Mouse (Mus musculus) activated CD4-positive, CD25-positive, alpha-beta regulatory T cell, adult 4 months (primary cell): ENCODE data around the gene Paqr5. TPM values are rescaled to one million over a fixed set of nuclear protein-coding genes. Genes with fewer than 3 reads are reported as not detected.

ENCODE experiments used
- ATAC-seq: one replicate; pipeline ENCODE4 v1.8.0; 2017
- polyA plus RNA-seq, 2 experiments: library from polyadenylated mRNA; unstranded; fragments of 100-300 nt; shearing (Covaris generic); gene quantifications; one replicate each; pipeline ENCODE4 v1.2.1; 2017

Paqr5 gene
- polyA plus RNA-seq, 2 experiments from 2014 or later, result 0.26 TPM; not detected in 1

DNA sequence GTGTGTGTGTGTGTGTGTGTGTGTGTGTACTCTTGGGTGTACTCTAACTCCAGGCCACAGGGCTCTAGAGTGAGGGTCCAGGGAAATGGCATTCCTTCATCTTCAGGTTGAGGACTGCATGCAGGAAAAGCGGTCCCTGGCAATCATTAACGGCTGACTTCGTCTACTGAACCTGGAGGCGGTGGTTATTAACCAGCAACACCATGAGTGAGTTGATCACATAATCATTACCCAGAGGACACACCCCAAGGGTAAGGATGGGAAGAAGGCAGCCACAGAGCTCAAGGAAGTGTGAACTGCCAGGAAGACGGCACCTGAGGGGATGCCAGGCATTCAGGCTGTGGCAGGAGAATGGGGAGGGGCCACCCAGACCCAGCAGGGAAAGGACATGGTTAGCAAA lies 18.3 kb downstream of the Paqr5 start:
- ATAC-seq, result no peak

DNA sequence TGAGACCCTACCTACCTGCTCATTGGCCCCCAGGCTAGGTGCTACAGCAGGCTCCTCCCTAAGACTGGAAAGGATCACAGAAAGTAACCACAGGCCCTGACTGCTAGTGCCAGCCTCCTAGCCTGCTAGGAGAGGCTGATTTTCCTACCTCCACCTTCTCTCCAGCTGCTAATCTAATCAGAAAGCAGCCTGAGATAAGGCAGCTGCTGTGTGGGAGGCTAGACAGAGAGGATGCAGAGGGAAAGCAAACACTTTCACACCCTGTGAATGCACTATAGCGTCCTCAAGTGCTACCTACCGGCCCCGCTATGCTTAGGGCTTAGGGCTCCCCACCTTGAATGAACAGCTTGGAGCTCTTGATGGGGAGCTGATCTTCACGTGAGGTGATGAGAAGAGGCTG lies 19.6 kb downstream of the Paqr5 start:
- no peak for ATAC-seq

DNA sequence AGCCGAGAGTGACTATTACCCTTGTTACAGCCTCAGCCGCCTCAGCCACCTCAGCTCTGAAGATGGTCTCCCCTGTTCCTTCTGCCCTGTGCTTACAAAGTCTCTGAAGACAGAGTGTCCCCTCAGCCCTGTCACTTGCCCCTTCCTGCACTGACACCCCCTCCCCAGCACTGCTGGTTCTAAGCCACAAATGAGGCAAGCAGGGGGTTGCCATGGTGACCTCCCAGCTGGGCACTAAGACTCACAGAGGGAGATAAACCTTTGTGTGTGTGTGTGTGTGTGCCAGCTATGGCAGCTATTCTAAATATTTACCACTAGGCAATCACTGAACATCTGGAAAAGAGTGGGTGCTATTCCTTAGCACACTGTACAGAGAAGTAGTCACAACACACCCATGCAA lies 23.0 kb downstream of the Paqr5 start:
- ATAC-seq, result no peak

DNA sequence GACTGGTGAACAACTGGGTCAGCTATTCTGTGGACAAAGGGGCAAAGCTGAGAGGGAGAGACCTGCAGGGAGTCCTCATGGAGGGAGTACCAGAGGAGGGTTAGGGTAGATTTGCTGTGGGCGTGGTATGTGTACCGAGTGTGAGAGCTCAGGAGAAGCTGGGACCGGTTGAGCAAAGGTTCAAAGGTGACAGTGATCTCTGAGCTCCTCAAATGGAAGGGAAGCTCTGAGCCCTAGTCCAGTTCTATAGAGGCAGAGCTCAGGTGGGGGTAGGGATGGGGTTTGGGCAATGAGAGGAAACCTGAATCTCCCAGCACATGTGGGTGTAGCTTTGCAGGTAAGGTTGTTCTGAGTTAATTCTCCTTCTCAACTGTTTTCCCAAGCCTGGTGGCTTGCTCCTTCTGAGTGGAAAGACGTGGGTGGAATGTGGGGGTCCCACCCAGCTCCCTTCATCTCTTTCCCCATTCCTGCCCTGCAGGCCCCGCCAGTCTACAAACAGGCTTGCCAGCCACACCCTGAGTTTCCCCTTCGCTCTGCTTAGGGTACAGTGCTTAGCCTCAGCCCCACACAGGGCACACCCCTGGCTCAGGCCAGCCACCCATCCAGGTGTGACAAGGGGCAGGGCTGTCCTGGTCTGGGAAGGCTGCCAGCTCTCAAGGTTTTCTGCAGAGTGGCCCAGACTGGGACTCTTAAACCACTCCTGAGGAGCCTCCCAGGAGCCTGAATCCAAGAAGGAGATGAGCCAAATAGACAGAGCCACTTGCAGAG lies 26.8 kb downstream of the Paqr5 start:
- ATAC-seq, result no peak

DNA sequence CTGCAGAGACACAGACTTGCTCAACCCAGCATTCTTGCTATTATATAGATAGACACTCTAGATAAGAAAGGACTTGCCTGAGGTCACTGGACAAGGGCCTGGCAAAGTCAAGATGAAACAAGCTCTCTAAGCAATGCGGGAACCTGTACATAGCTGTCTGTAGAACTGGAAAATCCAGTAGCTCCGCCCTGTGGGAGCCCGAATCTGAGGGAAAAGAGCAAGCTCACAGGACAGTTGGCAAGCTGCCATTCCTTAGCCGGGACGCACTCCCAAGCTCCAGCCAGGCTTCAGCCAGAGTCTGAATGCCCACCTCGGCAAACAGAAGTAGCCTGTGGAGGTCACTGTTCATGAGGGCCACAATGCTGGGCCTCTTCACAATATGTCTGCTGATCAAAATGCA lies 28.8 kb downstream of the Paqr5 start:
- ATAC-seq, result no peak

DNA sequence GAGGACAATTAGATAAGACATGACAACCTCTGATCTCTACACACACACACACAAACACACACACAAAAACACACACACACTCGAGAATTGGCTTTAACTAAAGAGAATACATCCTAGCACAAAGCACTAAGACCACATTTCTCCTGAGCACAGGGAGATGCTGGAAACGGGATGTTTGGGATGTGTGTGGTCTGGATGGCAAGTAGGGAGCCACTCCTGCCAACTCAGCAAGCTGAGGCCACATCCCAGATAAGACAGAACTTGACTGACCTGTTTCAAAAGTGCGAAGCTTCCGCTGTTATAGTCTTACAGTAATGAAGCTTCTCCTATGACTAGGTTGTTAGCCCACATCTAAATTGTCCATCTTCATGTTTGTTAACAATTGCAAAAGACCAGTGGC lies 35.5 kb downstream of the Paqr5 start:
- no peak for ATAC-seq

DNA sequence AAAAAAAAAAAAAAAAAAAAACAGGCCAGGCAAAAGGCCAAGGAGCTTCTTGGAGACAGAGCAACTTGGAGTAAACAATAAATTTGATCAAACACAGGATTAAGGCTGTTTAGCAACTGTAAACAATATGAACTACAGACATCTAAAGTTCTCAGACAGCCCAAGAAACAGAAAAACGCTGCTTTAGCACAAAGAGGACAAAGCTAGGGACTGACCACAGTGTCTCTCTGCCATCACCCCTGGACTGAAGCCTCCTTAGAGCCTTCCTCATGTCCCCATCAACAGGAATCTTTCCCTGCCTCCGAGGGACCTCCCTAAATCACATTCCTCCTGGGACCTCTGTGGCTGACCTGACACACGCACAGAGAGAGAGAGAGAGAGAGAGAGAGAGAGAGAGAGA lies 35.9 kb downstream of the Paqr5 start:
- no peak for ATAC-seq

DNA sequence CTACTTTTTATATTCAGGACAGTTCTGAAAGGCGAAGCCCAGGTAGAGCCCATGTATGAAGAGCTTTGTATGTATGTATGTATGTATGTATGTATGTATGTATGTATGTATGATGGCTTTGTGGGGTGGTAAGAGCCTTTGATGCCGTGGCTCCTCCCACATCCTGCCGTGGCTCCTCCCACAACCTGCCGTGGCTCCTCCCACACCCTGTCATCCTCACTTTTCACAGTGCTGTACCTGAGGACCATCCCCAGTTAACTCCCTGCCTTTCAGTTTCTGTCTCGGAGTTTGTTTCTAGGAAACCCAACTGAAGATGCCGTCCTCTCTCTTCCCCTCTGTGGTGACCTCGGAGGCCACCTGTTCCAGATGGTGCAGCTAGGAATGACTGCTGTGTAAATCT lies 40.6 kb downstream of the Paqr5 start:
- peak; percentile 27 for ATAC-seq

DNA sequence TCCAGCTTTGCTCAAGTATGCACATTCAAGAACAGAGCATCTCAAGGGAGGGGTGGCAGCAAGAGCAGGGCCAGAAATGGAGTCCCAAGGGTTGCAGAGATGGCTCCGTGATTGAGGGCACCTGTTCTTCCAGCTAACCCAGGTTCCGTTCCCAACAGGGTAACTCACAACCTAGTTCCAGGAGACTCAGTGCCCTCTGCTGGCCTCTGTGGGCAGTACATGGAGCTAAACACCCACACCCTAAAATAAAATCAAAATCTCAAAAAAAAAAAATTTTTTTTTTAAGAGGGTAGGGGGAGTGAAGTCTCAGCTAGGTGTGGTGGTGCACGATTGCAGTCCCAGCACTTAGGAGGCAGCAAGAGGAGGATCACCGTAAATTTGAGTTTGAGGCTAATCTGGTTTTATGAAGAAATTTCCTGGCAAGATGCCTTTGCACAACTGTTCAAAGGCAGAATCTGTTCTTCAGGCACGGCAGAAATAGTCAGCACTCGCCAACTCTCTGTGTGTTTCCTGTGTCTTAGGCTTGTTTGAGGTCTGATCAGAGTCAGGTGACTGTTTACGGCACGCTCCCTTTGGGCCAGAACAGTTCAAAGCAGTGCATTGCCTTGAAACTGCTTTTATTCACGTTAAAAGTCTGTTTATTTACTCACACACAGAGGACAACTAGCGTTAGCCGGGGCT lies 41.3 kb downstream of the Paqr5 start:
- peak; percentile 53 for ATAC-seq

DNA sequence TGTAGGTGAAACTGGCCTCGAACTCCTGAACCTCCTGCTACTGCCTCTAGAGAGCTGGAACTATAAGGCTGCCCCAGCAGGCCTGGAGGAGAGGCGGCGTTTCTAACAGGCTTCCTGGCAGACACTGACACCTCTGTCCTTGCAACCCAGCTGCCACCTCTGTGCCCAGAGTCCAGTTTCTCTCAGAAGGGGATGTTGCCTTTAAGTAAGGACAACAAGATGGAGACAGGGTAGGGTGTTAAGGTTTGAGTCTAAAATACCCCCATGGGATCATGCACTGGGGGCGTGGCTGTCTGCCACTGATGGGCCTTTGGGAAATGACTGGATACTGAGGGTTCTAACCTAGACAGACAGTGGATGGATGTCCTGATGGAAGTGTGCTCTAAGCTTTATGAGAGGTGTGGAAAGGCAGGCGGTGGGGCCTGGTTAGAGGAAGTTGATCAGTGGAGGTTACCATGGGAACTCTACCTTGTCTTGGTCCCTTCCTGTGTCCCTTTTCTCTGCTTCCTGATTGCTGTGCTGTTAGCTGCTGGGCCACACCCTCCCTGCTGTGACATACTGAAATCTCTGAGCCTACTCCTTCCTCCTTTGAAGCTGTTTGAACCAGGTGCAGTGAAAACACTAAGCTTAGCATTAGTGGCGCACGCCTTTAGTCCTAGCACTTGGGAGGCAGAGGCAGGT lies 43.6 kb downstream of the Paqr5 start:
- ATAC-seq, result peak; percentile 90

DNA sequence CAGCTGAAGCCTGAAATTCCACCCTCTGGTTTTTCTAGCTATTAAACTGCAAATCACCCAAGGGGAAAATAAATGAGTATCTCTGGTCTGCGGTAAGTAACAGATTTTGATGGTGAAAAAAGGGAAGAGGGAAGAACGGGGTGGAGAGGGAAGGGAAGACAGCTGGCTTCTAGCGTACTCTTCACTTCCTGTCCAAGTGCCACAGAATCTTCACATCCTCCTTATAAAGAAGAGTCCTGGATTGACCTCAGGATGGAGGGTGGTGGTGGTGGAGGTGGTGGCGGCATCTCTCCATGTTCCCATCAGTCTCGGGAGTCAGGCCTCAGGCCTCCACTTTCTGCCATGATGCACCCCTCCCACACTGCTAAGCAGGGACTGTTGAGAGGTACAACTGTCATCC lies 44.8 kb downstream of the Paqr5 start:
- no peak for ATAC-seq

DNA sequence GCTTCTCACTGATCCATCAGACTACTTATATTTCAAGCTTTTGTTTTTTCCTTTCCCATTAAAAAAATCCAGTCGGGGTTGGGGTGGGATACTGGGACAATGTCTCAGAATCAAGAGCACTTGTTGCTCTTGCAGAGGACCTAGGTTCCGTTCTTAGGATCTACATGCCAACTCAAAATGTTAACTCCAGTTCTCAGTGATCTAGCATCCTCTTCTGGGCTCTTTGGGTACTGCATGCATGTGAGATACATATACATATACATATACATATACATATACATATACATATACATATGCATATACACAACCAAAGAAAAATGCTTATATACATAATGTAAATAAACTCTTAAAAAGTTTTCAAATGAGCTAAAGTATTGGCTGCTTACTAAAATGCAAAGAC lies 46.7 kb downstream of the Paqr5 start:
- no peak for ATAC-seq

DNA sequence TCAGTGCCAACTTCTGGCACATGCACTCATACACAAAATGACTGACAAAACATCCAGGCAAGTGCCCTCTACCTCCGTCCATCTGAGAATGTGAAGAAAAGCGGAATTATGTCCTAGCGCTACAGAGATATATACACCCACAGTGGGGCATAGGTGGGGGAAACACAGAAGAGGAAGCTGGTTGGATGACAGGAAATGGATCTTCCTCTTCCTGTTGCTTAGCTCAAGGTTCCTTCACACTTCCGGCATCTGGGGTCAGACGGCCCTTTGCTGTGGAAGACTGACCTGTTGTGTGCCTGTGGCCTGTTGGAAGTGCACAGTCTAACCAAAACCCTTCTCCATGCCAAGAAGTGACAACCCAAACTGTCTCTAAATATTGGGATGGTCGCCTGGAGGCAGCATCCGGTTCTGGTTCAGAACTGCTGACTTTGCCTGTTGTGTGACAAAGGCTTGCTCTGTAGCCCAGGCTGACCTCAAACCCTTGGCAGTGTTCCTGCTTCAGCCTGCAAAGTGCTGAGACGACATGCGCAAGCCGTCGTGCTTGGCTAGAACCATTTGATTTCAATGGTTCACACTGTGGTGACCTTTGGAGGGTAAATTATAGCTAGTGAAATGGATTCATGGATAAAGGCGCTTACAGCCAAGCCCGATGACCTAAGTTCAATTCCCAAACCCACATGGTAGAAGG lies 49.3 kb downstream of the Paqr5 start:
- no peak for ATAC-seq

DNA sequence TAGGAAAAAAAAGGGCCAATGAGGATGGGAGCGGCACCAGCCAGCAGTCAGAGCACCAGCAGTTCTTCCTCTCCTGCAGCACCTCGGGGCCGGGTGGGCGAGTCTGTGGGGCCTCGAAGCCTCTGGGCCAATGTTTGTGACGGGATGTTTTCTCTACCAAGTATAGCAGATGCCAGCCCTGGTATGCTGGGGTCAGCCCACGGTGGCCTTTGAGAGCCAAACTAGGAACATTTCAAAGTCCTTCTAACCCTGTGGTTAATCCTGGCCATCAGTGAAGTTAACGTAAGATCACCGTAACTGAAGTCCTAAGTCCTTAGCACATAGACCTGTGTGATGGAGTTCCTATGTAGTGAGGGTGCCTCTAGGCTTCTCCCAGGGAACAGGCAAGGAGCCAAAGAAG lies 54.6 kb downstream of the Paqr5 start:
- no peak for ATAC-seq

DNA sequence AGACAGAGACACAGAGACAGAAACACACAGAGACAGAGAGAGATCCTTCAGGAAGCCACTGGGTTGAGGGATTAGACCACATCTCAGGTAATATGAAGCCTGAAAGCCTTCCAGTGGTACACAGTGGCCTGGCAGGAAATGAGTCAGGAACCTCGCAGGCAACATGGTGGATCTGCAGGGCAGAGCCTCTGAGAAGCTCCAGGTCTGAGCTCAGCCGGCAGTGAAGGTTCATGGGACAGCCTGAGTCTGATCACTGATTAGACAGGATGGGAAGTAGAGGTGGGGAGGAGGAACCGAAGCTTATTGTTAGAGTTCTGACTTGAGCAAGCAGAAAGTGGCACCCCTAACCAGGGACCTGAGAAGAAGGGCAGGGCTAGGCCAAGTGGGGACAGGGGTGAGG lies 55.6 kb downstream of the Paqr5 start:
- no peak for ATAC-seq

DNA sequence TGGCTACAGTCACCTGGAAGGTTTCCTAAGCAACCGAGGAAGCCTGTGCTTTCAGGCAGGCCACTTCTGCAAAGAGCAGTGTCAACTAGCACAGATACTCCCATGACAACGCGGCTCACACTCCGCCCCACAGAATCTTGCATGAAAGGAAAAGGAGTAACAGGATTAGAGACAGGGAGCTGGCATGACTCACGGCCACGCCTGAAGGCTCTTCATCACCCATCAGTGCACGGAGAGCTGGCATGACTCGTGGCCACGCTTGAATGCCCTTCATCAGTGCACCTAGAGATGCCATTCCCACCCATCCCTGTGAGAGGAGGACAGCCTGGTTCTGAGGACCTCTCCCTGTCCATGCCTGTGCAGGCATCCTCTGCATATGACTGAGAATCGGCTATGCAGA lies 59.3 kb downstream of the Paqr5 start:
- ATAC-seq, result no peak

DNA sequence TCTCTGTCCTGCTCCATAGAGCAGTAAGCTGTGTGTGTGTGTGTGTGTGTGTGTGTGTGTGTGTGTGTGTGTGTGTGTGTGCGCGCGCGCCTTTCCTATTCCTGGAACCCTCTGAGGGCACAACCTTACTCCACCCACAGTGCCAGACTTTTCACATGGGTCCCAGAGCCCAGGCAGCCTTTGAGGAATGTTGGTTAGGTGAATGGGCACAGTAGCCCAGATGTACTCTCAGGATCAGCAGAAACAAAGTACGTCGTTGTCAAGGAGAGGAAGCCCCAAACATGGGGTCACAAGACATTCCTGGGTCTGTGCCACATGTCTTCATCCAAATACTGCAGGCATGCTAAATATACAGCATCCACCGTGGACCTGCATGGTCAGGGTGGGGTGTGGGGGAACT lies 60.7 kb downstream of the Paqr5 start:
- no peak for ATAC-seq

DNA sequence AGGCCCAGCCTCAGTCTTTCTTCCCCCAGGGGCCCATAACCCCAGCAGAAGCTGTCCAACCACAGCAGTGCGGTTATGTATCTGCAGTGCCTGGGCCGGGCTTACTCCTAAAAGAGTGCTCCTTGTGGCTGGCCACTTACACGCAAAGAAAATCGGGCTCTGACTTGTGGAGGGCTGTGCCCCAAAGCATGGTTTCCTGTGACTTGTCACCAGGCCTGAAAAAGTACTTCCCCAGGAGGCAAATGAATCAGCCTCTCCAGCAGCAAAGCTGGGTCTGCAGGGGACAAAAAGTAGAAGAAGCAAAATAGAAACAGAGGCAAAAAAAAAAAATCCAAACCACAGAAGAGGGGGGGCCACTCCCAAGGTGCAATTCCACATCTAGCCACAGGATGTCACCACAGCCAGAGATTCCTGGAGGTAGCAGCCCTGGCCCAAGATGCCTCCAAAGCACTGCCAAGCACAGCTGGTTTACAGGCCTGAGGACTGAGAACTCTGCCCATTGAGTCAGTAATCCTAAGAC lies 61.2 kb downstream of the Paqr5 start:
- peak; percentile 66 for ATAC-seq

DNA sequence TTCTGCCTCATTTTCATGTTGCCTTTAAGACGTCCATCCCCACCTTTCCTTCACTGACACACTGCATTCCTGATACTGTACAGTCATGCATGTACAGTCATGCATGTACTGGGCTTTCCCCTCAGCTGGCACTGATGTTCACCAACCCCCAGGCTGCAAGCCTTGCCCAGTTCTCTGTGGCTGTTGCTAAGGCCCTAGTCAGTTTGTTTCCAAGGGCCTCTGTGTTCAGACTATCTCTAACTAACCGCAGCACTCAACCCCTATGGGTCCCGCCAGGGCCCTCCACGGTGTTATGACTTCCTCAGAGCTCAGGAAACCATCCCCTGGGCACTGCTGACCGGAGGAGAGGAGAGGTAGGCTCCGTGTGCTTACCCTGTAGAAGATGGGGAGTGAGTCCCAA lies 63.3 kb downstream of the Paqr5 start:
- no peak for ATAC-seq

DNA sequence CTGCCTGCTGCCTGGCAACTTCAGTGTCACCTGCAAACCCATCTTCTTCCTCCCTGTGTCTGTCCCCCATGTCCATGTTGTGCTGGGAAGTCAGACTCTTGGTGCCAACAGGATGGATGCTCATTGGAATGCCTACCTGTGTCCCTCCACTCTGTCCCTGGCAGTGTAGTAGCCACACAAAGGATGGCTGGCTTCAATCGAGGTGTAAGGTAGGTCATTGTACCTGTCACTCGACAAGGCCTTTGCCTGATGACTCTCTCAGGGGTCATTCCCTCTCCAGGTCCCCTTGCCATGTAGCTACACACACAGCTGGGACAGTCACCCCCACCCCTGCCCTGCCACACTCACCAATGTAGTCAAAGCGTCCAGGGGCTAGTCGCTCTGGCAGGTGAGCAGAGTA lies 65.5 kb downstream of the Paqr5 start:
- ATAC-seq, result no peak

DNA sequence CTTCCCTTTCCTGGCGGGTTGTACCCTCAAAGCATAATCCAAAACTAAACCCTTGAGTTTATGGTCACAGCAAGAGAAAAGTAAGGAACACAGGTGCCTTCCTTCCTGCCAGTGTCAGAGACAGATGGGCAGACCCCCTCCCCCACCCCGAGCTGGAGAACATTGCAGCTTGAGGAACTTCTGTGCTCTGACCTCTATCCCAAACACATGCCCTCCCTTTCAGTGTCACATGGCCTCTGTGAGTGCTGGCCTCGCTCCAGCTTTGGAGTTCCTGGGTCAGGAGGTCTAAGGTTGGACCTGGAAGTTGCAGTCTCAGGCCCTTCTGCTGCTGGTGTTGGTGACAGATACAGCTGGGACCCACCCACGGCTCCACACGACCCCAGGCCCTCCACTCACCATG lies 65.9 kb downstream of the Paqr5 start:
- no peak for ATAC-seq

DNA sequence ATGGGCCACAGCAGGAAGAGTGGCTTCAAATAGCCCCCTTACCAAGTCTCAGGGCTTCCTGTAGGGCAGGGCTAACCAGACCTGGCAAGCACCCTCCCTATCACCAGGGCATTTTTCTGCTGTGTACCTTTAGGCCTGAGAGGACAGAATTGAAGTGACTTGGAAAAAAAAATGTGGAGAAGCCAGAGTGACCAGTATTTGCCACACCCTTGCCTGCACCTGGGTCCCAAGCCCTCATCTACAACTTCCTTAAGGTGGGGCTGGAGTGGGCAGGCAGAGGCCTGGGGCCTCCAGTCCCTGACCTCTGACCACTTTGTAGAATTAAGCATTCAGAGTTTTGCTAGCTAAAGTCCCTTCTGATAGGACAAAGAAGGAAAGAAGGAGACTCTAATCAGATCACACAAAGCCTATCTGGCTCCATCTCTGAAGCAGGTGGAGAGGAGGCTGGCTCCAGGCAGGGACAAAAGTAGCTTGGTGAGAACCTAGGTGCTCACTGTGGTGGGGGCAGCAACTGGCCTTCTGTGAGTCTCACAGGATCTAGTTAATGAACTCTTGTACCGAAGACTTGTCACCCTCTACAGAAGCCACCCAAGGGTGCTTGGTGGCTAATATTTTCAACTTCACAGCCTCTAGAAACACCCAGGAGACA lies 66.6 kb downstream of the Paqr5 start:
- no peak for ATAC-seq

DNA sequence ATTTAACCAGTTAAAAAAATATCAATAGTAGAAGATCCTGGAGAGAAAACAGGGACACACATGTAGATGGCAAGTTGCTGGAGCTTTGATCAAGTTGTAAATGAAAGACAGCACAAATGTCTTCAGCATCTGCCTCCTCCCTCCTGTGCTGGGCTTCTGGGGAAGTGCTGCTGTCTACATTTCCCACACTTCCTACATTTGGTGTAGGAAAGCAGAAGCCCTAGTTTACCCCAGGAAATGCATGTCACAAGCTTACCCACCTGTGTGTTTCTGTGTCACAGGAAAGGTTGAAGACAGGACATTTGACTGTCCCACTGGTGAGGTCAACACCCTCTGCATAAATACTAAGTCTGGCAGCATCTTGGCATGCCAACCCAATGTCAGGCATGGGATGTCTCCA lies 71.9 kb downstream of the Paqr5 start:
- no peak for ATAC-seq
